Mouse (Mus musculus) cerebellum, adult 11 months (tissue): ENCODE measurements around the gene Ccdc162.

Experiments
- DNase-seq: peaks from one replicate; pipeline ENCODE4 v3.0.0; 2022

Gene Ccdc162

GRCm38 (mm10) chr10:41535991-41536390 is 180.4 kb downstream of the Ccdc162 start:
- no peak for DNase-seq

GRCm38 (mm10) chr10:41529972-41530371 is 186.5 kb downstream of the Ccdc162 start:
- no peak for DNase-seq

- no peak for DNase-seq
Measured at GRCm38 (mm10) chr10:41525696-41526095, 190.7 kb downstream of the Ccdc162 start.

GRCm38 (mm10) chr10:41523386-41523785 is 193.0 kb downstream of the Ccdc162 start:
- DNase-seq = no peak

DNA sequence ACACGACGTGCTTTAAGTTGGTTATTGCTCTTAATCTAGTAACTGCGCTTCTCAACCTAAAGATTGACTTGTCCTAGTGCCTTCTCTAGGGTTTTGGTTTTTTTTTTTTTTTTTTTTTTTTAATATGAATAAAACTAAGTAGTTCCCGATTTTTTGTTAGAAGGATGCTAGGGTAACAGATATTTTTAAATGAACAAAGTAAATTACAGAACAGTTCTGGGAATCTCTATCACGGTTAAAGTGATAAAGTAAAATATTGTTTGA is 196.1 kb downstream of the Ccdc162 start:
- DNase-seq = no peak

GRCm38 (mm10) chr10:41519640-41520409 is 196.6 kb downstream of the Ccdc162 start:
- DNase-seq = peak; percentile 50

- DNase-seq = peak; percentile 92
Measured at GRCm38 (mm10) chr10:41518981-41519618, 197.3 kb downstream of the Ccdc162 start, which contains the start of gene Cd164. Gene Cd164, plus strand, starts transcription at chr10:41519414.

- DNase-seq = peak; percentile 66
Measured at GRCm38 (mm10) chr10:41518508-41518980, 197.9 kb downstream of the Ccdc162 start.

- no peak for DNase-seq
Measured at GRCm38 (mm10) chr10:41514921-41515320, 201.5 kb downstream of the Ccdc162 start.

- DNase-seq = no peak
Measured at GRCm38 (mm10) chr10:41514301-41514700, 202.1 kb downstream of the Ccdc162 start.

- no peak for DNase-seq
Measured at GRCm38 (mm10) chr10:41509160-41509559, 207.3 kb downstream of the Ccdc162 start.

- peak; percentile 64 for DNase-seq
Measured at GRCm38 (mm10) chr10:41505446-41505845, 211.0 kb downstream of the Ccdc162 start.

DNA sequence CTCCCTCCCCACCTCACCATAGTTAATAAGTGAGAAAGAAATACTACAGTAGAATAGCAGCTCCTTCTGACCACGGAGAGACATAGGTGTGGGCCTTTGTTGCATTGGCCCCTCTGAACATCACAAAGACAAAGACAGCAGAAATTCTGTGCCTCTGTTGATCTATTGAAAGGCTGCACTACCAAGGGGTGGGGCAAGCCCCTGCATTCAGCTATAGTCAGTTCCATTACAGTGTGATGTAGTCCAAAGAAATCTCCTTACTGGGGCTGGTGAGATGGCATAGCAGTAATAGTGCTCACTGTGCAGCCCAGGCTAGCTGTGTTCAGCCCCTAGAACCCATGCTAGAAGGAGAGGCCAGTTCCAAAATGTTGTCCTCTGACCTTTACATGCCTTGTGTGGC is 211.4 kb downstream of the Ccdc162 start:
- no peak for DNase-seq

DNA sequence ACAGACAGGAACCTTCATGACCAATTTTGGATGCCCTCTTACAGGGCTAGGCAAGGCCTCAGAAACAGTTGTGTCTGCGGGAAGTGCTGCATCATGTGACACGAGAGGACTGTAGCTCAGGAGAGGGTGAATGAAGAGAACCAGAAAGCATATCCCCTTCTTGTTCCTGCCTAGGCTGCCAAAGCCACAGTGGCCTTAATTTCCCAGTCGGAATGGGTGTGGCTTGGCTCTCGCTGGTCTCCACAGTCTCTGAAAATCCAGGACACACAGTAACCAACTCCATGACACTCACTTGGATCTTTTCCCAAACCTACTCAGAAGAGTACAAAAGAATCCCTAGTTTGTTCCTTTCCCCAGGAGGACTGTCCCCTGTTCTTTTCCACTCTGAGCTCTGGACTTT is 215.5 kb downstream of the Ccdc162 start:
- DNase-seq = no peak

DNA sequence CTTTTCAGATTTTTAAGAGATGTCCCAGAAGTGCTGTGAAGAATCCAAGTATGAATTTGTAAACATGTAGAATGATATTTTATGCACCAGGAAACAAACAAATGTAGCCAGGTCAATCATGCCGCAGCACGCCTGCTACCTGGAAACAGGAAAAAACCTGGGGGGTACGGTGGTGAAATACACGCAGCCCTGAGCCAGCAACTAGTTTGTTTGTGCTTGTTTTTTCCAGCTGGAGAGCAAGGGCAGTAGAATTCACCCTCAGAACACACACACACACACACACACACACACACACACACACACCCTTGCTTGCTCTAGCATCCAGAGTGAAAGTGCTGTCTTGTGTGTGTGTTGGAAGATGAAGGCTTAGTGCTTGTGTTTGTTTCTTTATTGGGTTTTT is 225.3 kb downstream of the Ccdc162 start:
- no peak for DNase-seq

GRCm38 (mm10) chr10:41490518-41490873 is 225.9 kb downstream of the Ccdc162 start:
- no peak for DNase-seq

DNA sequence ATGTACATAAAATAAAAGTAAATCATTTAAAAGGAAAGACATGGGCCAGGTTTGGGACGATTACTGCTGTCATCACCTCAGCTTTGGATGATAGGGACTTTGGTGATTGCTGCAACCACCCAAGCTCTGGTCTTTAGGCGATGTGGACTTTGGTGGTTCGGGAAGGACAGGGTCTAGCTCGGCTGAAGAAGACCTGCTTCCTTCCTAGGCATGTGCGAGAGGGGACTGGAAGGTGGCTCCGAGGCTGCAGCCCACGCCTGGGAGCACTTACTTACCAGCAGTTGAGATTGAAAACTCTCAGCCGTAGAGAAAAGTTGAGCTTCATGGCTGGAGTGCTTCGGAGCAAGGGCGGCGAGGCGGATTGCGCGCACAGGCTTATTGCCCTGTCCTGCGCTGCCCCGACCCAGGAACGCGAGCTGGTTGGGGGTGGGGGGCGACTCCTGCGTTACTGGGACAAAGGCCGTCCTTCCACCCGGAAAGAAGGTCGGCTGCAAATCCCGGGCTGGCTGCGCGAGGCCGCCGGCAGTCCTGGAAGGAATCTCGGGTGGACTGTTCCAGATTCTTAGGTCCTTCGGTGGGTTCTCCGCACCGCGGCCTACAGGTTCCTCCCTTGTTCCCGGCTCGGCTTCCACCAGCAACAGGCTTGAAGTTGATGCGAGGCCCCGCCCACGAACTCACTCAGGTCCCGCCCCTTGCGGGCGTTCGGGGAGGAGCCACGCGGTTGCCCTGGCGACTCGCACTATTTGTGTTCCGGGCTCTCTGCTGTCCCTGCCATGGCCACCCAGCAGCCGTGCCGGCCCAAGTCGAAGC is 226.5 kb downstream of the Ccdc162 start, which contains the start of the genes Smpd2 and Ppil6:
Gene Smpd2 (minus strand): TSS at position 662 of the 810 bp plus-strand sequence.
Gene Ppil6 (plus strand): TSS at position 732 of the 810 bp plus-strand sequence.
- peak; percentile 91 for DNase-seq

- no peak for DNase-seq
Measured at GRCm38 (mm10) chr10:41489294-41489693, 227.1 kb downstream of the Ccdc162 start.

GRCm38 (mm10) chr10:41488877-41489276 is 227.6 kb downstream of the Ccdc162 start:
- no peak for DNase-seq
